Mouse (Mus musculus) adrenal gland, postnatal 14 days (tissue): Measurements from ENCODE around the gene Agap1. TPM values are rescaled to one million over a fixed set of nuclear protein-coding genes. Genes with fewer than 3 reads are reported as not detected.

Experiments used
- DNase-seq: peaks from one replicate; pipeline ENCODE4 v3.0.0; 2021; ENCODE audit warnings: mixed read lengths
- long read RNA-seq, 2 experiments: library from polyadenylated mRNA; stranded (forward); transcript quantifications; one replicate each; pipeline ENCODE4 v2.0.0; 2021
- total RNA-seq: library from RNA; stranded (reverse); gene quantifications from 2 replicates; pipeline ENCODE4 v1.2.3, GENCODE M21; 2021

Agap1 gene
- 56.2 and 57.6 TPM in 2 replicates for total RNA-seq
- long read RNA-seq, experiment 1, full-length matches to known transcripts, result 8 of 21 reads
- long read RNA-seq, experiment 1, partial matches to known transcripts, result 4 of 21 reads
- long read RNA-seq, experiment 1, other reads (novel, unspliced or antisense), result 9 of 21 reads
- long read RNA-seq, experiment 2, full-length matches to known transcripts, result 15 of 28 reads
- long read RNA-seq, experiment 2, partial matches to known transcripts, result 4 of 28 reads
- long read RNA-seq, experiment 2, other reads (novel, unspliced or antisense), result 9 of 28 reads

GRCm38 (mm10) chr1:89454196-89455123, at the start of gene Agap1:
Gene Agap1 (plus strand): TSS chr1:89454806.
- peak; percentile 97 for DNase-seq

GRCm38 (mm10) chr1:89405991-89406390, 48.6 kb upstream of the Agap1 start:
- no peak for DNase-seq

GRCm38 (mm10) chr1:89407986-89408385, 46.6 kb upstream of the Agap1 start:
- DNase-seq, result no peak

GRCm38 (mm10) chr1:89413122-89413521, 41.5 kb upstream of the Agap1 start:
- DNase-seq, result peak; percentile 30

GRCm38 (mm10) chr1:89414563-89414962, 40.0 kb upstream of the Agap1 start:
- DNase-seq, result no peak

GRCm38 (mm10) chr1:89416929-89417328, 37.7 kb upstream of the Agap1 start:
- DNase-seq, result peak; percentile 26

GRCm38 (mm10) chr1:89420642-89421041, 34.0 kb upstream of the Agap1 start:
- DNase-seq, result no peak

- DNase-seq, result peak; percentile 67
These were observed 33.2 kb upstream of the Agap1 start for GRCm38 (mm10) chr1:89421401-89421800.

- DNase-seq, result peak; percentile 83
These were observed 30.0 kb upstream of the Agap1 start for GRCm38 (mm10) chr1:89424563-89424962.

- no peak for DNase-seq
These were observed 28.5 kb upstream of the Agap1 start for GRCm38 (mm10) chr1:89426137-89426536.

GRCm38 (mm10) chr1:89428671-89429070, 25.9 kb upstream of the Agap1 start:
- no peak for DNase-seq

GRCm38 (mm10) chr1:89429946-89430640, 24.5 kb upstream of the Agap1 start:
- DNase-seq, result no peak

- DNase-seq, result peak; percentile 48
These were observed 15.3 kb upstream of the Agap1 start for GRCm38 (mm10) chr1:89439351-89439750.

GRCm38 (mm10) chr1:89441236-89441897, 13.2 kb upstream of the Agap1 start:
- no peak for DNase-seq

- DNase-seq, result no peak
These were observed 11.1 kb upstream of the Agap1 start for GRCm38 (mm10) chr1:89443512-89443911.

- no peak for DNase-seq
These were observed 10.6 kb upstream of the Agap1 start for GRCm38 (mm10) chr1:89444014-89444413.

GRCm38 (mm10) chr1:89450139-89450538, 4.5 kb upstream of the Agap1 start:
- DNase-seq, result no peak

- peak; percentile 81 for DNase-seq
These were observed 2.5 kb upstream of the Agap1 start for GRCm38 (mm10) chr1:89452138-89452537.

- DNase-seq, result no peak
These were observed 940 bp upstream of the Agap1 start for GRCm38 (mm10) chr1:89453666-89454065.

GRCm38 (mm10) chr1:89455421-89456091, 950 bp downstream of the Agap1 start:
- DNase-seq, result peak; percentile 66

GRCm38 (mm10) chr1:89456456-89456855, 1.9 kb downstream of the Agap1 start:
- DNase-seq, result no peak
